Mouse (Mus musculus) embryonic facial prominence, embryonic 11.5 days (tissue): ENCODE measurements around the gene Ms4a14. TPM values are rescaled to one million over a fixed set of nuclear protein-coding genes. Genes with fewer than 3 reads are reported as not detected.

Experiments
- ATAC-seq: fragments of 200-750 bp; cut with Nextera tagmentation; replicated peaks from 2 replicates; pipeline ENCODE4 v1.8.0; 2017; ENCODE audit warnings: low read depth; ENCODE audit not compliant: insufficient number of reproducible peaks, low FRiP score, low TSS enrichment
- DNase-seq: peaks from one replicate; pipeline ENCODE4 v3.0.0-alpha.2; 2015; ENCODE audit warnings: low spot score
- H3K27ac ChIP-seq: fragments of 300-500 bp; sonication (generic); replicated peaks from 2 replicates; pipeline ENCODE4 v1.5.1; 2014; ENCODE audit warnings: mild to moderate bottlenecking, low read depth, low read length, control low read depth
- H3K27me3 ChIP-seq: fragments of 300-500 bp; sonication (generic); 2 replicates; pipeline ENCODE4 v1.6.1; 2014; ENCODE audit warnings: mild to moderate bottlenecking, low read length, moderate library complexity, mixed read lengths; ENCODE audit not compliant: control insufficient read depth, insufficient read depth
- H3K36me3 ChIP-seq: fragments of 300-500 bp; sonication (generic); replicated peaks from 2 replicates; pipeline ENCODE4 v1.6.1; 2014; ENCODE audit warnings: low read depth, mild to moderate bottlenecking, low read length, moderate library complexity, mixed read lengths; ENCODE audit not compliant: control insufficient read depth, insufficient read depth
- H3K4me1 ChIP-seq: fragments of 300-500 bp; sonication (generic); 2 replicates; pipeline ENCODE4 v1.6.1; 2014; ENCODE audit warnings: low read length, mixed read lengths; ENCODE audit not compliant: control insufficient read depth, insufficient read depth
- H3K4me2 ChIP-seq: fragments of 300-500 bp; sonication (generic); 2 replicates; pipeline ENCODE4 v1.6.1; 2014; ENCODE audit warnings: low read depth, mild to moderate bottlenecking, control low read depth, low read length, moderate library complexity
- H3K4me3 ChIP-seq: fragments of 300-500 bp; sonication (generic); 2 replicates; pipeline ENCODE4 v1.5.1; 2014; ENCODE audit warnings: low read depth, low read length, control low read depth
- H3K9ac ChIP-seq: fragments of 300-500 bp; sonication (generic); replicated peaks from 2 replicates; pipeline ENCODE4 v1.6.1; 2014; ENCODE audit warnings: mild to moderate bottlenecking, control low read depth, low read length
- H3K9me3 ChIP-seq: fragments of 300-500 bp; sonication (generic); replicated peaks from 2 replicates; pipeline ENCODE4 v1.6.1; 2016; ENCODE audit warnings: mild to moderate bottlenecking, low read length, inconsistent platforms, mixed read lengths; ENCODE audit not compliant: control insufficient read depth
- WGBS: fragments of 180-500 bp; shearing (Covaris S2); extraction: QIAGEN DNeasy Blood & Tissue Kit; methylation state at CpG from one replicate; pipeline ENCODE4 v1.1.7; 2014; 5-methylcytosine and 5-hydroxymethylcytosine counted together
- polyA plus RNA-seq: library from polyadenylated mRNA; unstranded; fragments of >200 nt; fragmentation: Nextera tagmentation; extraction: Ambion mirVana; gene quantifications from 2 replicates; pipeline ENCODE4 v1.2.1, GENCODE M21; 2014

The Ms4a14 gene
- 0.04 TPM in 1 of 2 replicates, not detected in the other for polyA plus RNA-seq

DNA sequence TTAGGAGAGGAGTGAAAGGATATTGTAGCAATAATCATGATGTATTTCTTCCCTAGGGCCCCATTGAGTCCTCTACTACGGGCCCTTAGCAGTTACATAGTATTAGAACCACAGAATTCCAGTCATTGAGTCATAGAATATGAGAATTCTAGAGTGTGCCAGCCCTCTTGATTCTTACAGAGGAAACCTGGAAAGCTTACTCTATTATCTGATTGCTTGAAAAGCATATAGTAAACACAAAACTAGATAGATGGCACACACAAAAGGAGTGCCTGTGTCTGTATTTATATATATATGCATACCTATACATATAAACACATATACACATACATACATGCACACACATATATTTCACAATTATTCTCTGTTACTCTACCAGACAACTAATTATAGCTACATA is at the start of gene Ms4a14:
Ms4a14 (minus strand) TSS at position 101 of the 400 bp plus-strand sequence.
- H3K9ac ChIP-seq = no peak within 1 kb of the TSS
- DNase-seq (no peak), ATAC-seq (no peak)
- WGBS = 91% methylated on average over 1 of the region's 1 CpGs
- no peak within 1 kb of the TSS for H3K4me2 ChIP-seq
- H3K4me1 ChIP-seq = no peaks in the 10 kb centered on the region
- H3K36me3 ChIP-seq = no peaks in the 10 kb centered on the region
- H3K27ac ChIP-seq = no peak within 1 kb of the TSS
- H3K27me3 ChIP-seq = no peaks in the 10 kb centered on the region
- H3K4me3 ChIP-seq = no peak within 1 kb of the TSS
- H3K9me3 ChIP-seq = no peaks in the 10 kb centered on the region

DNA sequence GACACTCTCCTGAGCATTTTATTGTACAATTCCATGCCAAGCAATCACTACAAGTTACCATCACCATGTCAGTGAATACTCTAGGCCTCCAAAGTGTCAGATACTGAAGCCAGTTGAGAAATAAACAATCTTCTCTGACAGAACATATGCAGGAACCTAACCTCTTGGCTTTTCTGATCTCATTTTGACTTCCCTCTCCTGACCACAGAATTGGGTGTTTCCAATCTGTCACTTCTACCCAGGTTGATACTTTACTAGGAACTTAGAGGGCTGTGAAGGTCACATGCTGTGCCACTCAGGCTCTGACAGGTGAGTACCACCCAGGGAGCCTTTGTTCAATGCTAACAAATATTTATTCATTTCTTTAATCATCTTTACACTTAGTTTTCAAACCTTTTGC is 47.7 kb upstream of the Ms4a14 start:
- no peaks in the 10 kb centered on the region for H3K4me1 ChIP-seq
- no peak overlapping the region for H3K27ac ChIP-seq
- no peaks in the 10 kb centered on the region for H3K9me3 ChIP-seq
- H3K4me3 ChIP-seq = no peak overlapping the region
- no peak for ATAC-seq
- H3K36me3 ChIP-seq = no peaks in the 10 kb centered on the region
- no peak for DNase-seq
- H3K27me3 ChIP-seq = no peaks in the 10 kb centered on the region
- no peak overlapping the region for H3K4me2 ChIP-seq
- H3K9ac ChIP-seq = no peak overlapping the region

GRCm38 (mm10) chr19:11360106-11360505 is 45.9 kb upstream of the Ms4a14 start:
- no peak overlapping the region for H3K4me3 ChIP-seq
- ATAC-seq = no peak
- 70% methylated on average over 3 of the region's 3 CpGs for WGBS

DNA sequence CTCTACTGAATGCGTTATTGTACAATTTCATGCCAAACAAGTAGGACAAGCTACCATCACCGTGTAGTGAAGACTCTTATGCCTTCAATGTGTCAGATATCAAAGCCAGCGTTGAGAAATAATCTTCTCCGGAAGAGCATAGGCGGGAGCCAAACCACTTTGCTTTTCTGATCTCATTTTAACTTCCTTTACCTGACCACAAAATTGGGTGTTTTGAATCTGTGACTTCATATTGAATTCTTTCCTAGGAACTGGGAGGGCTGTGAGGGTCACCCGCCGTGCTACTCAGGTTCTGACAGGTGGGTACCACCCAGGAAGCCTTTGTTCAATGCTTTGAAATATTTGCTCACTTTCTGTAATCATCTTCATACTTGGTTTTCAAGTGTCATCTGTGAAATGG is 41.5 kb upstream of the Ms4a14 start:
- Histone ChIP-seq H3K9ac (no peak overlapping the region), H3K4me3 (no peak overlapping the region), H3K9me3 (no peaks in the 10 kb centered on the region), H3K36me3 (no peaks in the 10 kb centered on the region), H3K27me3 (no peaks in the 10 kb centered on the region), H3K4me2 (no peak overlapping the region), H3K27ac (no peak overlapping the region), H3K4me1 (no peaks in the 10 kb centered on the region)
- no peak for DNase-seq
- no peak for ATAC-seq
- 80% methylated on average over 7 of the region's 7 CpGs for WGBS

More at GRCm38 (mm10) chr19:11360106-11360505, 45.9 kb upstream of the Ms4a14 start:
- Histone ChIP-seq H3K4me2 (no peak overlapping the region), H3K27me3 (no peaks in the 10 kb centered on the region), H3K27ac (no peak overlapping the region), H3K4me1 (no peaks in the 10 kb centered on the region), H3K36me3 (no peaks in the 10 kb centered on the region), H3K9me3 (no peaks in the 10 kb centered on the region), H3K9ac (no peak overlapping the region)
- peak; percentile 1 for DNase-seq

- 62% methylated on average over 3 of the region's 3 CpGs for WGBS
Observed at GRCm38 (mm10) chr19:11351878-11352277, 37.6 kb upstream of the Ms4a14 start.

GRCm38 (mm10) chr19:11349698-11350481 is 35.6 kb upstream of the Ms4a14 start:
- Histone ChIP-seq H3K4me1 (no peaks in the 10 kb centered on the region), H3K27me3 (no peaks in the 10 kb centered on the region), H3K27ac (no peak overlapping the region), H3K9me3 (no peaks in the 10 kb centered on the region), H3K9ac (no peak overlapping the region), H3K4me2 (no peak overlapping the region), H3K36me3 (no peaks in the 10 kb centered on the region), H3K4me3 (no peak overlapping the region)
- WGBS = 57% methylated on average over 7 of the region's 7 CpGs
- ATAC-seq (no peak), DNase-seq (peak; percentile 12)

More at GRCm38 (mm10) chr19:11351878-11352277, 37.6 kb upstream of the Ms4a14 start:
- no peak for ATAC-seq
- Histone ChIP-seq H3K4me1 (no peaks in the 10 kb centered on the region), H3K9me3 (no peaks in the 10 kb centered on the region), H3K36me3 (no peaks in the 10 kb centered on the region), H3K4me3 (no peak overlapping the region), H3K4me2 (no peak overlapping the region), H3K9ac (no peak overlapping the region), H3K27ac (no peak overlapping the region), H3K27me3 (no peaks in the 10 kb centered on the region)
- DNase-seq = no peak

- Histone ChIP-seq H3K4me2 (no peak overlapping the region), H3K4me1 (no peaks in the 10 kb centered on the region), H3K4me3 (no peak overlapping the region), H3K27ac (no peak overlapping the region), H3K9me3 (no peaks in the 10 kb centered on the region), H3K9ac (no peak overlapping the region), H3K36me3 (no peaks in the 10 kb centered on the region), H3K27me3 (no peaks in the 10 kb centered on the region)
- no peak for ATAC-seq
- no peak for DNase-seq
Observed at GRCm38 (mm10) chr19:11343992-11344391, 29.7 kb upstream of the Ms4a14 start.

- H3K36me3 ChIP-seq = no peaks in the 10 kb centered on the region
- H3K4me1 ChIP-seq = no peaks in the 10 kb centered on the region
- H3K27me3 ChIP-seq = no peaks in the 10 kb centered on the region
- DNase-seq = no peak
- no peak overlapping the region for H3K4me3 ChIP-seq
- H3K4me2 ChIP-seq = no peak overlapping the region
- no peak overlapping the region for H3K9ac ChIP-seq
- no peak overlapping the region for H3K27ac ChIP-seq
- ATAC-seq = no peak
- H3K9me3 ChIP-seq = no peaks in the 10 kb centered on the region
Observed at GRCm38 (mm10) chr19:11343147-11343546, 28.9 kb upstream of the Ms4a14 start.
